Mouse (Mus musculus) yolk sac, embryonic 10.5 days (tissue): Measurements from ENCODE around the gene Nos1.
A peak's percentile ranks its signal among the peaks of the same experiment; 100 is the strongest.

Source experiments
- DNase-seq: peaks from one replicate; pipeline ENCODE4 v3.0.0-alpha.2; 2017; ENCODE audit warnings: low spot score

The Nos1 gene

DNA sequence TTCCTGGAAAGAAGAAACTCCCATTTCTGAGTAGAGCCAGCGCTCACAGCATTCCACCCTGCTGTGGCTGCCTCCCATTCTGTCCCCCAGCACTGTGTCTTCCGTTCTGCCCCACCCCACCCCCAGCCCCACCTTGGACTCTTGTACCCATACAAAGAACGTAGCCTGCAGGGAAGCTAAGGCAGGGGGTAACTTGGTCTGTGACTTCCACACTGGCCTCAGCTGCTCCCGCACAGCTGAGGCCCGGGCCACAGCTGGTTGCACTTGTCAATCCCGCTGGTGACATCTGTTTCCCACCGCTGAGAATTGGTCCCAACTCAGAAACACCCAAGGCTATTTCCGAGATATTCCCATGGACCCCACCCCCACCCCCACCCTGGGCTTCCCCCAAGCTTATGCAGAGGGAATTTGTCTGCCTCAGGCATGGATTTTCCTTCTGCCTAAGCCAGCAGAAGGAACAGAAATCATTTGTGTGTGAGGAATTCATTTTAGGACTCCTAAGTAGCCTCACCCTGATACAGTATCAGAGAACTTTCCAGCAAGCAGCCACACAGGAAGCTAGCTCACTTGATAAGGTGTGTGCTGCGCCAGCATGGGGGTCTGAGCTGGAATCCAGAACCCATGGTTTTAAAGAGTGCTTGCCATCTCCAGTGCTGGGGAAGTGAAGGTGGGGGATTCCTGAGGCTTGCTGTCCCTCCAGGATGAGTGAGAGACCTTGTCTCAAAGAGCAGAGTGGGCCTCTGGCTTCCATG lies 117.4 kb downstream of the Nos1 start:
- peak; percentile 76 for DNase-seq

DNA sequence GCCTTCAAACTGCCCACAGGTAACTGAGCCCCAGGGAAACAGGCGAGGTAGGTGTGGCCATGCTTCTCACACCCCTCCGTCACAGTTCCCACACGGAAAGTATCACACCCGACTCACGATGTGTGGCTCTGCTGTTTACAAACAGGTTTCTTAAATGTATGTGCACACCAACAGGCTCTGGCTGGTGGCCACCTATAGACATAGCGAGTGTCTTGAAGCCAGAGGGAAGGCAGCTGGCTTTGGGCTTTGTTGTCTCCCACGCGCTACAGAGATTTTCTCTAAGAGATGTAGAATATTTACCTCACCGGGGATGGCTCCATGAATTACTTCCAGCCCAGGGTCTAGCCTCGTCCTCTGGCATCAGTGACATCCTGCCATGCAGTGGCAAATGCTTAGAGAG lies 118.5 kb downstream of the Nos1 start:
- no peak for DNase-seq

DNA sequence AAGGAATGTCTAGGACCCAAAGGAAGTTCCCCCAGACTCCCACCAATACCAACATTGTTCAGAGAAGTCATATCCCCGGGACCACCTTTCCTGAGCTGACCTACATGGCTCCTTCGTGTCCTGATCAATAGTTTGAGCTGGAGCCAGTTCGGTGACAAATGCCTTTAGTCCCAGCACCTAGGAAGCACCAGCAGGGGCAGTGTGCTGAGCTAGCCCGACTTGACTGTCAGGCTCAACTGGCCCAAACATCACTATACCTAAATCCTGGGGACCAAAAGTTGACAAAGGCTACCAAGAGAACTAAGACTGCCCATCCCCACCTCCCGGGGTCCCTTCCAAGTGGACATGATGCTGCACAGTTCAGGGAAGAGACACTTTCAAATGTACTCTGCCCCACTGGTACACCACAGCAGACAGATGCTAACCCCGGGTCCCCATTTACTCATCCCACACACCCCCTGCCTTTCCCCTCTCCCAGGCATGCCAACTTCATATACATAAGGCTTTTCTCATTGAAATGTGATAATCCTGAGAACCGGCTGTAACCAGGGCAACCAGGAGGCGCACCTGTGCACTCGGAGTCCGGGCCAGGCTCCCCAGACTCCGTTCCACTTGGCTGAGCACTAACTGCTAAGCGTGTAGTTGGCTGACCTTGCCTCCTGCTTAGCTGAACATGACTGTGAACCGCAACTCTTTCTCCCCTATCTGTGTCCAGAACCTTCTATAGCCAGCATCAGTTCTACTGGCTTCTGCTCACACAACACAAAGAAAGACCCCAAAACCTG lies 120.3 kb downstream of the Nos1 start:
- DNase-seq, result no peak

DNA sequence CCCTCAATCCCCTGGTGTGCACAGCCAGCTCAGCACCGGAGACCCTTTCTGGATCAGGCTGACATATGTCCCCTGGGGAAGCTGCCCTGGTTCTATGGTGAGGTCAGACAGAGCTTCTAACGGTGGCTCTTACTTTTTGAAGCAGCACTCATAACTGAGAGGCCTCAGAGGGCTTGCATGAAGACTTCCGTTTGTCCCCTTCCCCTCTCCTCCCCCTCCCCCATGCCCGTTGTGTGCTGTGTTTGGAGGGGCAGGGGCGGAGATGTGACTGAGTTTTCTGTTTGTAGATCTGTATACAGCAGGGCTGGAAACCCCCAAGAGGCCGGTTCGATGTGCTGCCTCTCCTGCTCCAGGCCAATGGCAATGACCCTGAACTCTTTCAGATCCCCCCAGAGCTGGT lies 122.7 kb downstream of the Nos1 start:
- no peak for DNase-seq

DNA sequence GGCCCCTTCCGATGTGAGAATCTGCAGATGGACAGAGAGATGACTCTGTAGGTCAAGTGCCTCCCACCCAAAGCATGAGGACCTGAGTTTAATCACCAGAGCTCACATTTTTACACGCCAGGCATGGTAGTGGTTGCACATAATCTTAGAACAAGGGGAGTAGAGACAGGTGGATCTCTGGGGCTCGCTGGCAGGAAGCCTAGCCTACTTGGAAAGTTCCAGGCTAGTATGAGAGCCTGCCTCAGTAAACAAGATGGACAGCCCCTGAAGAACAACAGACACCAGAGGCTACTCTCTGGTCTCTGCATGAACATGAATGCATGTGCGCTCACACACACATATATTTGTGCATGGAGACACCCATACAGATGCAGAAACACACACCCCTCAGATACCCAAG lies 124.9 kb downstream of the Nos1 start:
- no peak for DNase-seq

DNA sequence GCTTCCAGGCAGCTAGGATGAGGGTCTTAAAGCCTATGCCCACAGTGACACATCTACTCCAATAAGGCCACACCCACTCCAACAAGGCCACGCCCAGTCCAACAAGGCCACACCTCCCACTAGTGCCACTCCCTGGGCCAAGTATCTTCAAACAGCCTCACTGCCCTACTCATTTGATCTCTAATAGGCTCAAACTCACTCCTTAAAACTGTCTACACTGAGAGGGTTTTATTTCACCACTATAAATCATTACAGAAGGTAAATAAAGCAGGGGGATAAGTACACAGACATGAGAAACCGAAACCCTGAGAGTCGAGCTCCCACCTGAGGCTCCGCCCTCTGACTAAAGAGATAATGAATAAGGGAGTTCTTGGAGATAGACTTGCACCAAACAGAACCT lies 128.7 kb downstream of the Nos1 start:
- DNase-seq, result no peak

DNA sequence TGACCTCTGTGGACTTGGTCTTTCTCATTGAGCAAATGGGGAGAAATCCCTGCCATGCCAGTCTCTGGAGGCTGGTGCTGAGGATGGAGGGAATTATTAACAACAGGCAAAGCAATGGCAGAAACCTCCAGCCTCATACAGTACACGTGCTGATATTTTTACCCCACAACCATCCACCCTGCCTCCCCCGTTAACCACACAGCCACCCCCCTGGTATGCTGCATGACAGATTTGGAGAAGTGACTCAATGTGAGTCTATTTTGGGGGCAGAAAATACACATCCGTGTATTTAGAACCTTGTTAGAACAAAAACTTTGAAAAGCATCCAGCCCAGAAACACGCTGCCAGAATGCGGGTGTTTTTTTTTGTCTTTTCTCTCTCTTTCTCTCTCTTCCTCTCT lies 135.5 kb downstream of the Nos1 start:
- no peak for DNase-seq

DNA sequence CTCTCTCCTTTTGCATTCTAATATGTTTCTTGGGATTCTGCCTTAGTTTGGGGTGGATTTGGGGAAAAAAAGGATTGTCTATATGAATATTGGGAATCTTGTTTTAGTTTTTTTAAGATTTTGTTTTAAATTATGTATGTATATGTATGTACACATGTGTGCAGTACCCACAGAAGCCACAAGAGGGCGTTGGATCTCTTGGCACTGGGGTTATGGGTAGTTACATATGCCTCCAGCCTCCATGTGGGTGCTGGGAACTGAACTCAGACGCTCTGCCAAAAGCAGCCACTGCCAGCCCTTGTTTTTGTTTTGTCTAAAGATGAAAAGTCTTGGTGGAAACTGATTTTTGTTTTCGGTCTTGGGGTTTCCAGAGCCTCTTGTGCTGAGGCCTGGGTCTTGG lies 136.1 kb downstream of the Nos1 start:
- DNase-seq, result no peak

DNA sequence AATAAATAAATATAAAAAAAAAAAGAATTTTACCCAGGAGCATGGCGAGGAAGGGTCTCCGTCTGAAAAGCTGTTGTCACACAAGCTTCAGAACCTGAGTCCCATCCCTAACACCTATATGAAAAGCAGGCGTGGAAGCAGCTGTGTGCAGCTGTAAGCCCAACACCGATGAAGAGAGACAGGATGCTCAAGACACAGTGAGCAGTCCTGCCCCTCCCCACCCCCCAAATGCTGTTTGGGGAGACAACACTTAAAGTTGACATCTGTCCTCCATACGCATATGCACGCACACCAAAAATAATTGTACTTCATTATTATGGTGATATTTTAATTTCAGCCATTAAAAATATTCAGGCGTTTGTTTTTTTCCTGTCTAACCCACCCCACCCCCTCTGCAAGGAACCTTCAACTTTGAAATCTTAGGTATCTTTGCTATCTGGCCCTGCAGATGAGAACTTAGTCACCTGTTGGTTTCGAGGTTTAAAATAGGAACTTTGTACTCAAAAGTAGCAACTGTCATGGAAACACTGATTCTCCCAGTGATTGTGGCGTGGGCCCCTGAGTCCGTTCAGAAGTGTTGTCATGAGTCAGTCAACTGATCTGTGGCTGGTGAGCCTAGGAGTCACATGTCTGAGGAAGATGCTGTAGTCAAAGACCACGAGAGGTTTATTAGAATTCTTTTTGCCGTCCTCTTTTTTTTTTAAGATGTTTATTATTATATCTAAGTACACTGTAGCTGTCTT lies 141.1 kb downstream of the Nos1 start:
- DNase-seq, result no peak

DNA sequence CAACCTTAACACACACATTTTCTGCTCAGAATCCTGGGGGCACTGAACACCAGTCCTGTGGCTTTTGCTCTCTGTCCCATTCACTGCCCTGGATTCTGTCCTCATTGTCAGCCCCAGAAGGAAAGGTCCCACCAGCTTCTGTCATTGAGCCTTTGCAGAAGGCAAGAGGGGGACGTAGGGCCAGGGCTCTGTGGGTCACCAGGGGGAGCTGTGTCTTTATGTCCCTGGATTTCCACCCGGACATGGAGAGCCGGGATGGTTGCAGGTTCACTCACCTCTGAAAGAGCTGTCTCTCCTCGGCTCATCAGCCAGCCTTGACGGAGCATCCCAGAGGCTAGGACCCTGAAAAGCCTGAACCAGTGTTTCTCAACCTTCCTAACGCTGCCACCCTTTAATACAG lies 142.9 kb downstream of the Nos1 start:
- no peak for DNase-seq

DNA sequence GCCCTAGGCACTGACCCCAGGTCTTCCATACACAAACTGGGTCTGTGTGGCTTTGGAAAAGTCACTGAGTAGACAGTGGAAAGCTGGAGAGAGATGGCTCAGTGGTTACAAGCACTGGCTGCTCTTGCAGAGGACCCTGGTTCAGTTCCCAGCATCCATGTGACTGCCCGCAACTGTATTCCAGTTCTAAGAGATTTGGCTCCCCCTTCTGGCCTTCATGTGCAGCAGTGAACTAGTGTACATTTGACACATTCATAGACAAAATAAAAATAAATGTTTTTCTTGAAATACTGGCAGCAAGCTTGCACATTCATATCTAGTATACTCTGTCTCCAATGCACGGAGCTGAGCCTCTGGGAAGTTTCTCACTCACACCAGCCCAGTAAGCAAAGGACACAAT lies 147.7 kb downstream of the Nos1 start:
- DNase-seq, result no peak

DNA sequence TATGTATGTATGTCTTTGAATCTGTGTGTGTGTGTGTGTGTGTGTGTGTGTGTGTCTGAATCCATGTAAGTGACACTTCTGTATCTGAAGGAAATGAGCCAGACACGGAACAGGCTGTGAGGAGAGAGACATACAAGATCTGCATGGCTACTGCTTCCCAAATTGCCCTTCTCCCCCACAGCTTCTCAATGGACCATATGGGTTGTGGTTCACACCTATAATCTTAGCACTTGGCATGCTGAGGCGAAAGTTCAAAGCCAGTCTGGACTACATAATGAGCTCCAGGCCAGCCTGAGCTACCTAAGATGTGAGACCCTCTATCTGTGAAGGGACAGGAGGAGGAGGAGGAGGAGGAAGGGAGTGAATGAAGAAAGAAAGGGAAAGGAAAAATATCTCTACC lies 151.4 kb downstream of the Nos1 start:
- no peak for DNase-seq

DNA sequence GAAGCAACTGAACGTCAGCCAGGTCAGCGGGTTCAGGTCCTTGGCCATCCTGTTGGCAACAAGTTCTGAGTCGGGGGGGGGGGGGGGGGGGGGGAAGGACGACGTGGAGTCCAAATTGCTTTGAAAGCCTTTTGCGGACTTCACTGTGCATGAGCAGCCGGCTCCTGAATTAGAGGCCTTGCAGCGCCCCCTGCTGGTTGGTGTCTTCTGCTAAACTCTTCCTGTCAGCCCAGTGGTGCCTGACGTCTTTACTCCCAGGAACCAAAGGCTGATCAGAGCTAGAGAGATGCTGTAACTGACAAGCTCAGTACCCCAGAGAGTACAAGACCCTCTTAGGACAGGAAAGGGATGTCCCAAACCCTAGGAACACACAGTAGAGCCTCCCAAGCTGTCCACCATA lies 152.0 kb downstream of the Nos1 start:
- peak; percentile 53 for DNase-seq

DNA sequence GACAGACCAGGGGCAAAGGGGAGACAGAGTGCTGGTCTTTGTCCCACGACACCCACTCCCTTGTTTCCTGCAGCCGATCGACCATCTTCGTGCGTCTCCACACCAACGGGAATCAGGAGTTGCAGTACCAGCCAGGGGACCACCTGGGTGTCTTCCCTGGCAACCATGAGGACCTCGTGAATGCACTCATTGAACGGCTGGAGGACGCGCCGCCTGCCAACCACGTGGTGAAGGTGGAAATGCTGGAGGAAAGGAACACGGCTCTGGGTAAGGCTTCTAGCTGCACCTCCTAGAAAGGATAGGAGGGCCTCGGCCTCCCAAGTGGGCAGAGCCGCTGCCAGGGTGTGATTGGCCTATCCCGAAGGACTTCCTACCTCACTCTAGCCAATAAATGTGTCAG lies 155.5 kb downstream of the Nos1 start:
- no peak for DNase-seq

DNA sequence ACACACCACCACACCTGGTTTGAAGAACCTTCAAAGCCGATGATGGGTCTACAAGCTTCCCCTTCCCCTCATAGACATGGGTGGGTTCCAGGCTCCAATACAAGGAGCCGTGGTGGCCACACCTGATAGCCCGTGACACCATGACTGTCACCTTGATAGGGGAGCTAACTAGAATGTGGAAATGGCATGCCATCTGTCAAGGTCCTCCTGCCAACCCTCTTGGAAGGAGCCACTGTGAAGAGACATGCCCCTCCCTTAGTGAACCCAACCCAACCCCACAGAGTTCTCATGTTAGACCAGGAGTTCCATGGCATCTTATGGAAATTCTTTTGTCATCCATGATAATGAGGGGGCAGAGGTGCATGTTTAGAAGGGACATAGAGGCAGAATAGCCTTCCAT lies 156.4 kb downstream of the Nos1 start:
- no peak for DNase-seq

DNA sequence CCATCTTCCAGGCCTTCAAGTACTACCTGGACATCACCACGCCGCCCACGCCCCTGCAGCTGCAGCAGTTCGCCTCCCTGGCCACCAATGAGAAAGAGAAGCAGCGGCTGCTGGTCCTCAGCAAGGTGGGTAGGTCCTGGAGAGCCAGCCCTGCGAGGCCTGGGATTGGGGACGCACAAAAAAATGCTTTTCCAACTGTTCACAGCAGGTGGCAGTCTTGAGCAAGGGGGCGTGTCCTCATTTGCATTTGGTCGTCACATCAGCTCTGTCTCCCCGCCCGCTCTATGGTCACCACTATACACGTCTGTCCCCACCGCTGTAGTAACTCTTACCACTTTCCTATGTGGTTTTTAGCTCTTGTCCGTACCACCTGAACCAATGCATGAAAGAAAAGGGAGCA lies 157.3 kb downstream of the Nos1 start:
- DNase-seq, result peak; percentile 75

DNA sequence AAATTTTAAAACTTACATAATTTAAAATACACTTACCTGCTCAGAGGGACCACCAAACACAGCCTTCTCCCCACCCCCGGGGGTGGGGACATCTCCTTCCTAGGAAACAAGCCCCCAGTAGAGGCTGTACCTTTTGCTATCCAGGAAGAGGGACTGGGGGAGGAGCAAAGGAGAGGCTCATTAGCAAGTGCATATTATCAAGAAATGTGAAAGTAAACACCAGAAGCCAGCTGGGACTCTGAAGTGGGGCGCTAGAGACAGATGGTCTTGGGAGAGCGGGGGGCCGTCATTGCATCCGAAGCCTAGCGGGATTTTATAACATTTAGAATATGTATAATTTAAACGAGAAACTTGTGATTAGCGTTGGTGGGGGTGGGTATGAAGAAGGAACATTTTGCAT lies 158.6 kb downstream of the Nos1 start:
- no peak for DNase-seq

DNA sequence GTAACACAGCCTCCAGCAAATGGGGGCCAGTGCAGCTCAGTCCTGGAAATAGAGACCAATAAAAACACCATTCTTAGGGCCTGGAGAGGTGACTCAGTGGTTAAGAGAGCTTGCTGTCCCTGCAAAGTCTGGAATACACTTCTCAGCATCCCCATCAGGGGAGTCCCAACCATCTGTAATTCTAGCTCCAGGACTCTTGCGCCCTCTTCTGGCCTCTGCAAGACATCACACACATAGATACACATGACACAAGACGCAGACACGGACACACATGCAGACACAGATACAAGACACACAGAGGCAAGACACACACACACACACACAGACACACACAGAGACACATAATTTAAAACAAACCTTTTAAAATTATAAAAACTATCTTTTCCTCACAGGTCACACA lies 160.7 kb downstream of the Nos1 start:
- DNase-seq, result no peak

DNA sequence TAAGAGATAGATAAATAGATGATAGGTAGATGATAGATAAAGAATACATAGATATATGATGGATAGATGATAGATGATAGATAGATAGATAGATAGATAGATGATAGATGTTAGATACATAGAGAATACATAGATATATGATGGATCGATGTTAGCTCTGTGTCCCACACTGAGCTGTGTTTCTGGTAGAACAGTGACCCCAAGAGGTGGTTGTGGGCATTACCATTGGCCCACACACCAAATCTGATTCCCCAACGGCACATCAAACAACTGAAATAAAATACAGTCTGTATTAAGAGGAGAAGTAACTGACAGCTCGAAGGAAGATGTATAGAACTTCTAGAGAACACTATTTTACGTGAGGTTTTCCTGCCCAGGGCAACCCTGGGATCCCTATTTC lies 165.8 kb downstream of the Nos1 start:
- DNase-seq, result no peak

DNA sequence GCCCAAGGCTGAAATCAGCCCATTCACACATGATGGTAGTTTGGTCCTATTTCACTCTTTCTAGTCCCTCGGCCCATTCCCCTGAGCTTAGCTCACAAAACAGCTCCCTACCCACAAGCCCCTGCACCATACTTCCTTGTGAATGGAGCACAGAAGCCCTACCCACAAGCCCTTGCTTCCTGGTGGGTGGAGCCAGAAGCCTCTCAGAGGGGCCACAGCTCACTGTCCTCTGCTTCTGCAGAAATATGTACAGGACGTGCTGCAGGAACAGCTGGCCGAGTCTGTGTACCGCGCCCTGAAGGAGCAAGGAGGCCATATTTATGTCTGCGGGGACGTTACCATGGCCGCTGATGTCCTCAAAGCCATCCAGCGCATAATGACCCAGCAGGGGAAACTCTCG lies 168.6 kb downstream of the Nos1 start:
- DNase-seq, result no peak

DNA sequence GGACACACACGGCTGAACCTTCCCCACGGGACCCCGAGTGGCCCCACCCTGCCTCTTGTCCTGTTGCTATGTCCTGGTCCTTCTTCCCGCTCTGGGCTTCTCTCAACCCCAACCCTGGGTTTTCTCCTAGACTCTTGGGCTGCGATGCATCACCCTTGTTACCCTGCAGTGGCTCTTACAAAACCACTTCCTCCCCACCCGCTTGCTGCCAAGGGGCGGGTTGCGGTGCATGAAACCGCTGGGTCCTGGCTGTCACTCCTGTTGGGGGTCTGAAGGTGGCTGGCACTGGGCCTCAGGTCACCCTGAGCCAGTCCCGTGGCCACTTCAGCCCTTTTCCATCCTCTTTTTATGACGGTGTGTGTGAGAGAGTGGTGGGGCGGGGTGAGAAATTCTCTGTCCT lies 173.1 kb downstream of the Nos1 start:
- DNase-seq, result no peak

DNA sequence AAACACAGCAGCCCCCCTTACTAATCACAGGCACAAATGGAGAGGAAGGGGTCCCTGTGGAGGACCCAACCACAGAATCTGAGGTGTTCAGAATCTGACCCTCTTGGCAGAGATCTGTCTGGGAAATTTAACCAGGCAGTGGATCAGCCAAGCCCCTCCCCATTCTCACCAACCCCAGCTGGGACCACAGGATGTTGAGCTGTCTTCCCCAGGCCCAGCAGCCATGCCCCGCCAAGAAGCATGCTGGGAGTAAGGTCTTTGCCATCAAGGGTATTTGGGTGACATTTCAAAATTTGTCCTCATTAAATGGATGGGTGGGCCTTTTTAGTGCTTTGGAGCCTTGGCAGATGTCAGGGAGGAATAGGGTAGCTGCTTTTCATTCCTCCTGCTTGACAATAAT lies 173.6 kb downstream of the Nos1 start:
- DNase-seq, result no peak
